Mouse (Mus musculus): ENCODE results near the gene Gm49388. TPM values are rescaled to one million over a fixed set of nuclear protein-coding genes. Genes with fewer than 3 reads are reported as not detected.
A peak's percentile ranks its signal among the peaks of the same experiment; 100 is the strongest.
"Not testable (repeated sequence)": the region's sequence is repeated elsewhere in the genome, so short reads cannot be mapped to it uniquely, and the experiment has no call there.

The Gm49388 gene
- polyA plus RNA-seq, 1 experiment from 2014 or later: not detected

- peaks cover 3% of the 10 kb centered on the region; the same call in 1 of the 2 replicates for H3K36me3 ChIP-seq (ENCODE audit: control insufficient read depth, insufficient read depth, low read length)
- H3K9ac ChIP-seq (ENCODE audit: low read depth, low read length): no peak overlapping the region
- no peaks in the 10 kb centered on the region for H3K9me3 ChIP-seq (ENCODE audit: control insufficient read depth, low read length)
- no peak overlapping the region for H3K4me2 ChIP-seq (ENCODE audit: low read length)
- no peaks in the 10 kb centered on the region for H3K27me3 ChIP-seq (replicated peaks; ENCODE audit: control insufficient read depth, insufficient read depth, low read length)
- WGBS: 72% methylated on average over 13 of the region's 13 CpGs
- no peak for ATAC-seq
- peaks cover 18% of the 10 kb centered on the region for H3K4me1 ChIP-seq (ENCODE audit: control insufficient read depth, insufficient read depth, low read depth, low read length)
- H3K27ac ChIP-seq (ENCODE audit: low read depth, low read length): no peak overlapping the region
- no peak overlapping the region for H3K4me3 ChIP-seq (ENCODE audit: low read length)
These were observed 35.6 kb downstream of the Gm49388 start for GRCm38 (mm10) chr7:127820836-127821509.

- Histone ChIP-seq H3K4me3 (ENCODE audit: low read length) (no peak overlapping the region), H3K4me1 (ENCODE audit: control insufficient read depth, insufficient read depth, low read depth, low read length) (peaks cover 18% of the 10 kb centered on the region), H3K9me3 (ENCODE audit: control insufficient read depth, low read length) (no peaks in the 10 kb centered on the region), H3K27me3 (replicated peaks; ENCODE audit: control insufficient read depth, insufficient read depth, low read length) (no peaks in the 10 kb centered on the region), H3K36me3 (ENCODE audit: control insufficient read depth, insufficient read depth, low read length) (peaks cover 3% of the 10 kb centered on the region; the same call in 1 of the 2 replicates), H3K4me2 (ENCODE audit: low read length) (peak overlapping the region; percentile 80; the same call in 1 of the 2 replicates), H3K9ac (ENCODE audit: low read depth, low read length) (no peak overlapping the region), H3K27ac (ENCODE audit: low read depth, low read length) (no peak overlapping the region)
- 96% methylated on average over 3 of the region's 3 CpGs for WGBS
- no peak for ATAC-seq
These were observed 37.1 kb downstream of the Gm49388 start for GRCm38 (mm10) chr7:127822494-127822893.

- Histone ChIP-seq H3K4me3 (ENCODE audit: low read length) (peak overlapping the region; percentile 58), H3K4me1 (ENCODE audit: control insufficient read depth, insufficient read depth, low read depth, low read length) (peaks cover 18% of the 10 kb centered on the region), H3K9me3 (ENCODE audit: control insufficient read depth, low read length) (no peaks in the 10 kb centered on the region), H3K27ac (ENCODE audit: low read depth, low read length) (peak overlapping the region; percentile 85), H3K27me3 (replicated peaks; ENCODE audit: control insufficient read depth, insufficient read depth, low read length) (no peaks in the 10 kb centered on the region), H3K9ac (ENCODE audit: low read depth, low read length) (peak overlapping the region; percentile 82), H3K36me3 (ENCODE audit: control insufficient read depth, insufficient read depth, low read length) (no peaks in the 10 kb centered on the region), H3K4me2 (ENCODE audit: low read length) (peak overlapping the region; percentile 80)
- 51% methylated on average over 11 of the region's 11 CpGs for WGBS
- peak; percentile 19; the same call in 1 of the 2 replicates for ATAC-seq
These were observed 38.1 kb downstream of the Gm49388 start for GRCm38 (mm10) chr7:127823236-127824171.

- Histone ChIP-seq H3K36me3 (ENCODE audit: control insufficient read depth, insufficient read depth, low read length) (no peaks in the 10 kb centered on the region), H3K9ac (ENCODE audit: low read depth, low read length) (peak within 1 kb of the TSS; percentile 82), H3K9me3 (ENCODE audit: control insufficient read depth, low read length) (no peaks in the 10 kb centered on the region), H3K27me3 (replicated peaks; ENCODE audit: control insufficient read depth, insufficient read depth, low read length) (no peaks in the 10 kb centered on the region), H3K4me1 (ENCODE audit: control insufficient read depth, insufficient read depth, low read depth, low read length) (peaks cover 18% of the 10 kb centered on the region), H3K27ac (ENCODE audit: low read depth, low read length) (peak within 1 kb of the TSS; percentile 85), H3K4me3 (ENCODE audit: low read length) (peak within 1 kb of the TSS; percentile 58), H3K4me2 (ENCODE audit: low read length) (peak within 1 kb of the TSS; percentile 80)
- ATAC-seq: peak; percentile 89
- 2% methylated on average over 33 of the region's 38 CpGs for WGBS
These were observed 38.9 kb downstream of the Gm49388 start, which contains the start of the genes Stx4a and Stx1b for GRCm38 (mm10) chr7:127824176-127824871. Stx4a (plus strand) TSS chr7:127824294. Stx1b (minus strand) TSS chr7:127824549.

- peaks cover 3% of the 10 kb centered on the region; the same call in 1 of the 2 replicates for H3K4me1 ChIP-seq (ENCODE audit: control insufficient read depth, insufficient read depth, low read depth, low read length)
- ATAC-seq: no peak
- H3K4me3 ChIP-seq (ENCODE audit: low read length): no peak overlapping the region
- H3K36me3 ChIP-seq (ENCODE audit: control insufficient read depth, insufficient read depth, low read length): no peaks in the 10 kb centered on the region
- no peak overlapping the region for H3K9ac ChIP-seq (ENCODE audit: low read depth, low read length)
- no peaks in the 10 kb centered on the region for H3K27me3 ChIP-seq (replicated peaks; ENCODE audit: control insufficient read depth, insufficient read depth, low read length)
- H3K4me2 ChIP-seq (ENCODE audit: low read length): no peak overlapping the region
- WGBS: 79% methylated on average over 2 of the region's 2 CpGs
- no peaks in the 10 kb centered on the region for H3K9me3 ChIP-seq (ENCODE audit: control insufficient read depth, low read length)
- no peak overlapping the region for H3K27ac ChIP-seq (ENCODE audit: low read depth, low read length)
These were observed 50.1 kb downstream of the Gm49388 start for GRCm38 (mm10) chr7:127835550-127835949.

- H3K4me2 ChIP-seq (ENCODE audit: low read length): no peak overlapping the region
- no peak for ATAC-seq
- H3K9ac ChIP-seq (ENCODE audit: low read depth, low read length): no peak overlapping the region
- peaks cover 6% of the 10 kb centered on the region; the same call in 1 of the 2 replicates for H3K4me1 ChIP-seq (ENCODE audit: control insufficient read depth, insufficient read depth, low read depth, low read length)
- no peaks in the 10 kb centered on the region for H3K27me3 ChIP-seq (replicated peaks; ENCODE audit: control insufficient read depth, insufficient read depth, low read length)
- 92% methylated on average over 5 of the region's 5 CpGs for WGBS
- H3K27ac ChIP-seq (ENCODE audit: low read depth, low read length): no peak overlapping the region
- no peaks in the 10 kb centered on the region for H3K36me3 ChIP-seq (ENCODE audit: control insufficient read depth, insufficient read depth, low read length)
- H3K9me3 ChIP-seq (ENCODE audit: control insufficient read depth, low read length): no peaks in the 10 kb centered on the region
- H3K4me3 ChIP-seq (ENCODE audit: low read length): no peak overlapping the region
These were observed 52.1 kb downstream of the Gm49388 start for GRCm38 (mm10) chr7:127837473-127837872.

- not testable (repeated sequence) for H3K4me2 ChIP-seq (ENCODE audit: low read length); ATAC-seq; H3K9me3 ChIP-seq (ENCODE audit: control insufficient read depth, low read length); H3K27me3 ChIP-seq (replicated peaks; ENCODE audit: control insufficient read depth, insufficient read depth, low read length); H3K9ac ChIP-seq (ENCODE audit: low read depth, low read length); H3K4me3 ChIP-seq (ENCODE audit: low read length); H3K27ac ChIP-seq (ENCODE audit: low read depth, low read length); H3K36me3 ChIP-seq (ENCODE audit: control insufficient read depth, insufficient read depth, low read length); H3K4me1 ChIP-seq (ENCODE audit: control insufficient read depth, insufficient read depth, low read depth, low read length)
- 75% methylated on average over 4 of the region's 4 CpGs for WGBS
These were observed 52.5 kb downstream of the Gm49388 start for GRCm38 (mm10) chr7:127837878-127838277.

GRCm38 (mm10) chr7:127840031-127840430 lies 54.6 kb downstream of the Gm49388 start:
- not testable (repeated sequence) for H3K9ac ChIP-seq (ENCODE audit: low read depth, low read length); H3K9me3 ChIP-seq (ENCODE audit: control insufficient read depth, low read length); H3K4me2 ChIP-seq (ENCODE audit: low read length); ATAC-seq; H3K4me3 ChIP-seq (ENCODE audit: low read length); H3K27ac ChIP-seq (ENCODE audit: low read depth, low read length); H3K27me3 ChIP-seq (replicated peaks; ENCODE audit: control insufficient read depth, insufficient read depth, low read length); H3K36me3 ChIP-seq (ENCODE audit: control insufficient read depth, insufficient read depth, low read length)
- 79% methylated on average over 2 of the region's 2 CpGs for WGBS
- peaks cover 11% of the 10 kb centered on the region; the same call in 1 of the 2 replicates for H3K4me1 ChIP-seq (ENCODE audit: control insufficient read depth, insufficient read depth, low read depth, low read length)
